ENCODE assay signal across 18 mouse cellular contexts in genomic region chr6:3389995-3390394, GRCm38 (mm10). TPM values are rescaled to one million over a fixed set of nuclear protein-coding genes. Genes with fewer than 3 reads are reported as not detected.
DNase-seq lines count a peak whose midpoint lies in the region; ATAC-seq lines count a peak whose summit lies in the region.
"Had no signal": no experiment of that assay in that cellular context is flagged by ENCODE, and none has a peak within 500 bp of the region (broad histone marks: within the 10 kb centered on the region; RNA-seq: fewer than 3 reads in every experiment).

No protein-coding gene starts in this region.

- DNase-seq in kidney, adult 8-10 months = peak; percentile 61 to 82
- DNase-seq in kidney, postnatal 4 days = no peak
- peak; percentile 74 for DNase-seq in kidney, postnatal 14 days
- no peak for DNase-seq in thymus, postnatal 0 days (ENCODE audit: low spot score)
- DNase-seq: adrenal gland, postnatal 14 days; cerebellum, adult 11-12 months; cerebellum, adult 9-10 months; cerebellum, postnatal 25 days; gastrocnemius, postnatal 10 days; heart, adult 2 months had no signal

- no peaks in the 10 kb centered on the region for H3K27me3 ChIP-seq in intestine, embryonic 16.5 days (replicated peaks; ENCODE audit: control insufficient read depth, insufficient read depth, low read length)
- no peaks in the 10 kb centered on the region for H3K27me3 ChIP-seq in intestine, embryonic 15.5 days (replicated peaks)
- no peaks in the 10 kb centered on the region for H3K27me3 ChIP-seq in heart, embryonic 11.5 days (ENCODE audit: control insufficient read depth, insufficient read depth, low read length)
- H3K27me3 ChIP-seq: embryonic facial prominence, embryonic 12.5 days; forebrain, embryonic 15.5 days; heart, embryonic 12.5 days; Patski had no signal

- no peak overlapping the region for H3K27ac ChIP-seq in intestine, embryonic 16.5 days (ENCODE audit: low read length)
- H3K27ac ChIP-seq in intestine, embryonic 15.5 days = no peak overlapping the region
- no peak overlapping the region for H3K27ac ChIP-seq in heart, embryonic 11.5 days (ENCODE audit: low read depth, low read length)
- H3K27ac ChIP-seq: embryonic facial prominence, embryonic 12.5 days; forebrain, embryonic 15.5 days; heart, adult 2 months had no signal

- no peaks in the 10 kb centered on the region for H3K9me3 ChIP-seq in intestine, embryonic 16.5 days (ENCODE audit: control insufficient read depth, low read length)
- H3K9me3 ChIP-seq in intestine, embryonic 15.5 days = no peaks in the 10 kb centered on the region
- no peaks in the 10 kb centered on the region for H3K9me3 ChIP-seq in heart, embryonic 11.5 days (replicated peaks; ENCODE audit: control insufficient read depth, low read length)
- H3K9me3 ChIP-seq: embryonic facial prominence, embryonic 12.5 days; forebrain, embryonic 15.5 days had no signal

- no peaks in the 10 kb centered on the region for H3K36me3 ChIP-seq in intestine, embryonic 16.5 days (ENCODE audit: control insufficient read depth, insufficient read depth, low read length)
- H3K36me3 ChIP-seq in intestine, embryonic 15.5 days = no peaks in the 10 kb centered on the region
- no peaks in the 10 kb centered on the region for H3K36me3 ChIP-seq in heart, embryonic 11.5 days (ENCODE audit: control insufficient read depth, insufficient read depth, low read length)
- H3K36me3 ChIP-seq: embryonic facial prominence, embryonic 12.5 days; forebrain, embryonic 15.5 days; heart, embryonic 12.5 days had no signal

- no peak overlapping the region for H3K9ac ChIP-seq in intestine, embryonic 16.5 days (ENCODE audit: low read depth, low read length)
- H3K9ac ChIP-seq in intestine, embryonic 15.5 days = no peak overlapping the region
- H3K9ac ChIP-seq in heart, embryonic 11.5 days (ENCODE audit: low read depth, low read length) = no peak overlapping the region
- H3K9ac ChIP-seq: embryonic facial prominence, embryonic 12.5 days; forebrain, embryonic 15.5 days; heart, embryonic 12.5 days had no signal

- no peak overlapping the region for H3K4me3 ChIP-seq in intestine, embryonic 16.5 days (ENCODE audit: low read length)
- no peak overlapping the region for H3K4me3 ChIP-seq in intestine, embryonic 15.5 days (replicated peaks)
- no peak overlapping the region for H3K4me3 ChIP-seq in heart, embryonic 11.5 days (ENCODE audit: low read depth, low read length)
- H3K4me3 ChIP-seq: embryonic facial prominence, embryonic 12.5 days; forebrain, embryonic 15.5 days; heart, adult 2 months; heart, embryonic 12.5 days had no signal

- peaks cover 5% of the 10 kb centered on the region; the same call in 1 of the 2 replicates for H3K4me1 ChIP-seq in intestine, embryonic 16.5 days (ENCODE audit: control insufficient read depth, insufficient read depth, low read length)
- no peaks in the 10 kb centered on the region for H3K4me1 ChIP-seq in intestine, embryonic 15.5 days (replicated peaks)
- no peaks in the 10 kb centered on the region for H3K4me1 ChIP-seq in heart, embryonic 11.5 days (ENCODE audit: control insufficient read depth, insufficient read depth, low read length)
- H3K4me1 ChIP-seq: embryonic facial prominence, embryonic 12.5 days; forebrain, embryonic 15.5 days; heart, embryonic 12.5 days had no signal

- peak; percentile 51 for ATAC-seq in intestine, embryonic 16.5 days
- no peak for ATAC-seq in intestine, embryonic 15.5 days
- no peak for ATAC-seq in heart, embryonic 11.5 days (replicated peaks; ENCODE audit: insufficient number of reproducible peaks, low FRiP score, low TSS enrichment)
- ATAC-seq: activated CD4-positive, CD25-positive, alpha-beta regulatory T cell, adult 4 months; forebrain, embryonic 15.5 days; Patski had no signal

- 81% methylated on average over 1 of the region's 1 CpGs for WGBS in intestine, embryonic 16.5 days
- WGBS in intestine, embryonic 15.5 days = 81% methylated on average over 1 of the region's 1 CpGs
- WGBS in heart, embryonic 11.5 days (ENCODE audit: insufficient replicate concordance) = 81% methylated on average over 1 of the region's 1 CpGs

- H3K4me2 ChIP-seq in intestine, embryonic 16.5 days (ENCODE audit: low read depth, low read length) = no peak overlapping the region
- H3K4me2 ChIP-seq in intestine, embryonic 15.5 days (replicated peaks) = no peak overlapping the region
- no peak overlapping the region for H3K4me2 ChIP-seq in heart, embryonic 11.5 days
- H3K4me2 ChIP-seq: embryonic facial prominence, embryonic 12.5 days; forebrain, embryonic 15.5 days; heart, embryonic 12.5 days had no signal

RNA-seq across cellular contexts. Expression of gene Samd9l, which starts 9.4 kb away (rescaled TPM):
- 8.8 and 11.1 TPM in 2 replicates for polyA plus RNA-seq in intestine, embryonic 16.5 days (2015; fragmentation: Nextera tagmentation; extraction: Ambion mirVana)
- polyA plus RNA-seq in intestine, embryonic 15.5 days (2015; fragmentation: Nextera tagmentation; extraction: Ambion mirVana) = 7.1 and 9.4 TPM in 2 replicates
- 8.5 and 9.9 TPM in 2 replicates for polyA plus RNA-seq in thymus, postnatal 0 days (2015; fragmentation: Nextera tagmentation; extraction: Ambion mirVana)
- 0.54 and 0.65 TPM in 2 replicates for polyA plus RNA-seq in heart, embryonic 11.5 days (2014; fragmentation: Nextera tagmentation; extraction: Ambion mirVana)

Comparison
In these comparisons a context has a peak if more than half of its experiments do, and no peak if none do; other contexts are left out.
1. DNase-seq: peak in kidney, adult 8-10 months (2 of 2) and kidney, postnatal 14 days (single experiment); none in kidney, postnatal 4 days (0 of 2) and thymus, postnatal 0 days (single experiment).